Mouse (Mus musculus) cerebellum, adult 2 months (tissue): ENCODE measurements around the gene Nfat5.

Experiments used
- CTCF ChIP-seq: fragments of 200-500 bp; IDR thresholded peaks from 2 replicates; pipeline ENCODE4 v1.5.1; 2011; ENCODE audit warnings: low read depth, mild to moderate bottlenecking, control low read depth, low read length, moderate library complexity, borderline replicate concordance; ENCODE audit not compliant: insufficient read depth
- POLR2A ChIP-seq: fragments of 200-500 bp; IDR thresholded peaks from 2 replicates; pipeline ENCODE4 v1.6.1; 2011; ENCODE audit warnings: low read length, control low read depth, borderline replicate concordance; ENCODE audit not compliant: insufficient read depth

DNA sequence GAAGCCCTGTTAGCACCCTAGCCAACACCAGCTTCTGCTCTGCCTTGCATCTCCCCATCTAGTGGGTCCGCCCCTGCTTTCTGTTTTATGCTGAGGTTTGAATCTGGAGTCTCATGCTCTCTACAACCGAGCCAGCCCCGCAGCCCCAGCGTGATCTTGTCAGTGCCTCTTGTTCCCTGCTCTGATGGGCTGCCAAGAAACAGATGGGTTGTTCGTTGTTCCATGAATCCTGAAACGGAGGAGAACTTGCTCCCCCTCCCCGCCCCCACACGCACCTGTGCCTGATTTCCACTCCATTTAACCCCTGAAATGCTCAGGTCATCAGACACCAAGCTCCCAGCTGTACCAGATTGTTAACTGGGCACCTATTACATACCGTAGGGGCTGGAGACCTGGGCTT, 106.2 kb downstream of the Nfat5 start:
- TF ChIP-seq POLR2A, result no peak
- no peak for TF ChIP-seq CTCF
